Mouse (Mus musculus) spleen, postnatal 14 days (tissue): ENCODE results near the gene Lbr.

ENCODE experiments used
- DNase-seq, 2 experiments: peaks; one replicate each; pipeline ENCODE4 v3.0.0; 2021 to 2022; ENCODE audit warnings: low spot score in 2 of 2

Gene Lbr

DNA sequence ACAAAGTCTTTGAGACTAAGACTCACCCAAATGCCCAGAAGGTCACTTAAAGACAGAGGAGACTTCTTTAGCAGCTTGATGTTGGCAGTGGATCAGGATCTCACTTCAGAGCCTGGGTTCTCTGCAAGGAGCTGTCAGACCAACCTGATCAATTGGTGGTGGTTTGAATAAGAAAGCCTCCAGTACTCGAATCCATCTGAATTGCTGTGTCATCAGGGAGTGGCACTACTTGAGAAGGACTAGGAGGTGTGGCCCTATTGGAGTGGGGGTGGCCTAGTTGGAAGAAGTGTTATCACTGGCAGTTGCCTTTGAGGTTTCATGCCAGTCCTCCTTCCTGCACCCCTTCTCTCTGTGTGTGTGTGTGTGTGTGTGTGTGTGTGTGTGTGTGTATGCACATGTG is 66.3 kb downstream of the Lbr start:
- DNase-seq, result no peak

DNA sequence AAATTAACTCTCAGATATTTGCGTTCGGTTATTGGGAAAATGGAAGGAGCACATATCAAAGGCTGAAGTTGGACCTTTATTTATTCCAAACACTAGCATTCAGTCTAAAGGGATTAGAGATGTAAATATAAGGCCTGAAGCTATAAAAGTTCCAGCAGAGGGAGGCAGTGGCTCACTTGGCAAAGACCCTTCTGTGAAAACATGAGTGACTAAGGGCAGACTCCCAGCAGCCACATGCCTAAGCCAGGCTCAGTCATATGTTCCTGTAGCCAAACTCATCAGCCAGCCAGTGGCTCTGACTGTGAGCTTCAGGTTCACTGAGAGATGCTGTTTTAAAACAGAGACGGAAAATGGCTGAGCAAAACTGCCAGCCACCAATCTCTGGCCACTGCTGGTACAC is 71.0 kb downstream of the Lbr start:
- no peak for DNase-seq

DNA sequence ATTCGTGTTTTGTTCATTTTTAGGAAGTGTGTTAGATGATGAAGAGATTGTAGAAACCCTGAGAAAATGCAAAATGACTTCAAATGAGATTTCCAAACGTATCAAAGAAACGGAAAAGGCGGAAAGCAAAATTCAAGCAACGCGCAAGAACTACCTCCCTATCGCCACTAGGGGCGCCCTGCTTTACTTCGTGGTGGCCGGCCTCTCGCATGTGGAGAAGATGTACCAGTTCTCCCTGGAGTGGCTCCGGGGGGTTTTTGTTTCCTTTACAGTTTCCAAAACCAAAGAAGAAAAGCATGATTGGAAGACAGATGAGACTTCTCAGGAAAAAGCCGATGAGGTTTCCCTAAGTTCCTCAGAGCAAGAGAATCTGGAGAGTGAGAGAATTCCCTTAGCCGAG is 73.5 kb downstream of the Lbr start:
- DNase-seq, result no peak
